ENCODE assay signal across 8 mouse cellular contexts in the genomic region with DNA sequence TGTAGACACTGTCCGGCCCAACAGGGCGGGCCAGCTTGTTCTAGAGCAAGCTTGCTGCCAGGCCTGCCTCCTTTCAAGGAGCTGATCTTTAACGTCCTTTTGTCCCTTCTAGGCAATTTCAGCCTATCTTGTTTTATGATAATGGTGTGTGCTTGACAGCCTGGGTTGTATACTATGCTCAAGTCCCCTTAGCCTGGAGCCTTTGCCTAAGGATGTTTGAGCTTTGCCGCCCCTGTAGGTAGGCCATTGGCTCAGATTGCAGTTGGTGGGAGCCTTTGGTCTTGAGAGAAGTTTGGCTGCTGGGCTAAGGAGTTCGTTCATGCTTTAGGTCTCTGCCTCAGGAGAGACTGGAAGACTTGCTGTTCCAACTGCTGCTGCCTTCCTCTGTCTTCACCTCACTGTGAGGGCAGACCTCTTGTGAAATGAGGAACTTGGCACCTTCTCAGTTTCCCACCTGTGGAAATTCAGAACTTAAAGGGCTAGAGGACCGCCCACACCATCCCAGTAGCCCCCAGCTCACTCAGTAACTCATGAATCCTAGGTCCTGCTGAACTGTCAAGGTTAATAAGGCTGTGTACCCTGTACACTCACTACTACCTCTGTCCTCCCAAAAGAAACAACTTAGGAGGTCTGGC. TPM values are rescaled to one million over a fixed set of nuclear protein-coding genes. Genes with fewer than 3 reads are reported as not detected.
DNase-seq lines count a peak whose midpoint lies in the region; ATAC-seq lines count a peak whose summit lies in the region.

No protein-coding gene starts in this region.

- no peak for ATAC-seq in heart, embryonic 13.5 days (ENCODE audit: extremely low read depth, insufficient number of reproducible peaks, low FRiP score, low TSS enrichment)
- no peak for ATAC-seq in embryonic facial prominence, embryonic 11.5 days (replicated peaks; ENCODE audit: insufficient number of reproducible peaks, low FRiP score, low TSS enrichment, low read depth)
- no peak for ATAC-seq in midbrain, embryonic 16.5 days
- no peak for ATAC-seq in frontal cortex, adult (ENCODE audit: low TSS enrichment)

- no peaks in the 10 kb centered on the region for H3K27me3 ChIP-seq in heart, embryonic 13.5 days (replicated peaks)
- no peaks in the 10 kb centered on the region for H3K27me3 ChIP-seq in embryonic facial prominence, embryonic 11.5 days (ENCODE audit: control insufficient read depth, insufficient read depth, low read length)
- no peaks in the 10 kb centered on the region for H3K27me3 ChIP-seq in limb, embryonic 10.5 days (ENCODE audit: low read depth, poor library complexity, severe bottlenecking)
- H3K27me3 ChIP-seq in midbrain, embryonic 16.5 days (ENCODE audit: control insufficient read depth, insufficient read depth, low read depth, low read length), result no peaks in the 10 kb centered on the region

- no peak for DNase-seq in heart, postnatal 36 days
- DNase-seq in embryonic facial prominence, embryonic 11.5 days (ENCODE audit: low spot score), result no peak
- no peak for DNase-seq in limb, embryonic 10.5 days (ENCODE audit: low spot score)
- no peak for DNase-seq in adrenal gland, adult 18-20 months (ENCODE audit: low spot score in 2 of 2)
- DNase-seq in ovary, postnatal 14 days (ENCODE audit: low spot score), result no peak

- no peaks in the 10 kb centered on the region for H3K9me3 ChIP-seq in heart, embryonic 13.5 days
- H3K9me3 ChIP-seq in embryonic facial prominence, embryonic 11.5 days (replicated peaks; ENCODE audit: control insufficient read depth, low read length), result no peaks in the 10 kb centered on the region
- H3K9me3 ChIP-seq in limb, embryonic 10.5 days (replicated peaks), result no peaks in the 10 kb centered on the region
- no peaks in the 10 kb centered on the region for H3K9me3 ChIP-seq in midbrain, embryonic 16.5 days (replicated peaks; ENCODE audit: control insufficient read depth, low read length, poor library complexity, severe bottlenecking)

- H3K9ac ChIP-seq in heart, embryonic 13.5 days, result peak overlapping the region; percentile 96
- peak overlapping the region; percentile 38 for H3K9ac ChIP-seq in embryonic facial prominence, embryonic 11.5 days (replicated peaks; ENCODE audit: low read length)
- peak overlapping the region; percentile 82 for H3K9ac ChIP-seq in midbrain, embryonic 16.5 days (ENCODE audit: low read depth, low read length)

- peak overlapping the region; percentile 78 for H3K27ac ChIP-seq in heart, embryonic 13.5 days (replicated peaks)
- H3K27ac ChIP-seq in embryonic facial prominence, embryonic 11.5 days (replicated peaks; ENCODE audit: low read depth, low read length), result no peak overlapping the region
- peak overlapping the region; percentile 86; the same call in 1 of the 2 replicates for H3K27ac ChIP-seq in limb, embryonic 10.5 days
- no peak overlapping the region for H3K27ac ChIP-seq in midbrain, embryonic 16.5 days (ENCODE audit: low read length)

- H3K4me2 ChIP-seq in heart, embryonic 13.5 days, result peak overlapping the region; percentile 92
- H3K4me2 ChIP-seq in embryonic facial prominence, embryonic 11.5 days (ENCODE audit: low read depth, low read length), result peak overlapping the region; percentile 93
- peak overlapping the region; percentile 98 for H3K4me2 ChIP-seq in midbrain, embryonic 16.5 days (ENCODE audit: low read length)

- peaks cover 37% of the 10 kb centered on the region for H3K36me3 ChIP-seq in heart, embryonic 13.5 days
- peaks cover 4% of the 10 kb centered on the region for H3K36me3 ChIP-seq in embryonic facial prominence, embryonic 11.5 days (replicated peaks; ENCODE audit: control insufficient read depth, insufficient read depth, low read depth, low read length)
- H3K36me3 ChIP-seq in limb, embryonic 10.5 days, result peaks cover 46% of the 10 kb centered on the region
- H3K36me3 ChIP-seq in midbrain, embryonic 16.5 days (ENCODE audit: control insufficient read depth, insufficient read depth, low read length), result peaks cover 20% of the 10 kb centered on the region

- 25% methylated on average over 6 of the region's 6 CpGs for WGBS in heart, embryonic 13.5 days
- WGBS in embryonic facial prominence, embryonic 11.5 days, result 40% methylated on average over 6 of the region's 6 CpGs
- 46% methylated on average over 6 of the region's 6 CpGs for WGBS in limb, embryonic 10.5 days
- 42% methylated on average over 6 of the region's 6 CpGs for WGBS in midbrain, embryonic 16.5 days

- peak overlapping the region; percentile 92 for H3K4me3 ChIP-seq in heart, embryonic 13.5 days
- peak overlapping the region; percentile 83 for H3K4me3 ChIP-seq in embryonic facial prominence, embryonic 11.5 days (ENCODE audit: low read depth, low read length)
- peak overlapping the region; percentile 73 for H3K4me3 ChIP-seq in limb, embryonic 10.5 days
- peak overlapping the region; percentile 77 for H3K4me3 ChIP-seq in midbrain, embryonic 16.5 days (ENCODE audit: low read depth, low read length)

- peaks cover 70% of the 10 kb centered on the region for H3K4me1 ChIP-seq in heart, embryonic 13.5 days
- H3K4me1 ChIP-seq in embryonic facial prominence, embryonic 11.5 days (ENCODE audit: control insufficient read depth, insufficient read depth, low read length), result peaks cover 5% of the 10 kb centered on the region
- peaks cover 43% of the 10 kb centered on the region for H3K4me1 ChIP-seq in limb, embryonic 10.5 days
- H3K4me1 ChIP-seq in midbrain, embryonic 16.5 days (ENCODE audit: control insufficient read depth, insufficient read depth, low read length), result peaks cover 30% of the 10 kb centered on the region

- intact Hi-C loops in heart, postnatal 36 days (cut with DNase I), result no loop called here

RNA-seq across cellular contexts. Expression of a gene that starts 2.0 kb away (rescaled TPM):
- 70.0 and 72.4 TPM in 2 replicates for polyA plus RNA-seq in heart, embryonic 13.5 days (2015; fragmentation: Nextera tagmentation; extraction: Ambion mirVana)
- 100 to 1,000 TPM; 105 to 151 TPM for total RNA-seq in heart, postnatal 36 days (2021)
- polyA plus RNA-seq in embryonic facial prominence, embryonic 11.5 days (2014; fragmentation: Nextera tagmentation; extraction: Ambion mirVana), result 50.9 and 58.1 TPM in 2 replicates
- polyA plus RNA-seq in limb, embryonic 10.5 days (2016; fragmentation: Nextera tagmentation; extraction: Ambion mirVana), result 72.5 and 74.9 TPM in 2 replicates
- polyA plus RNA-seq in midbrain, embryonic 16.5 days (2015; fragmentation: Nextera tagmentation; extraction: Ambion mirVana), result 99.6 and 103 TPM in 2 replicates
- total RNA-seq in adrenal gland, adult 18-20 months (2021), result 100 to 1,000 TPM; 112 to 157 TPM

RNA-seq across cellular contexts. Expression of a gene that starts 27.7 kb away (rescaled TPM):
- polyA plus RNA-seq in heart, embryonic 13.5 days (2015; fragmentation: Nextera tagmentation; extraction: Ambion mirVana), result 0.45 and 0.60 TPM in 2 replicates
- total RNA-seq in heart, postnatal 36 days (2021), result 10 to 100 TPM; 10.9 to 11.9 TPM
- polyA plus RNA-seq in embryonic facial prominence, embryonic 11.5 days (2014; fragmentation: Nextera tagmentation; extraction: Ambion mirVana), result 0.43 and 0.61 TPM in 2 replicates
- 0.15 and 0.38 TPM in 2 replicates for polyA plus RNA-seq in limb, embryonic 10.5 days (2016; fragmentation: Nextera tagmentation; extraction: Ambion mirVana)
- polyA plus RNA-seq in midbrain, embryonic 16.5 days (2015; fragmentation: Nextera tagmentation; extraction: Ambion mirVana), result 0.34 and 0.35 TPM in 2 replicates
- total RNA-seq in adrenal gland, adult 18-20 months (2021), result 10 to 100 TPM; 15.1 to 19.3 TPM

RNA-seq across cellular contexts. Expression of a gene that starts 37.1 kb away (rescaled TPM):
- polyA plus RNA-seq in heart, embryonic 13.5 days (2015; fragmentation: Nextera tagmentation; extraction: Ambion mirVana), result 6.5 and 7.1 TPM in 2 replicates
- total RNA-seq in heart, postnatal 36 days (2021), result 10 to 100 TPM; 24.5 to 25.9 TPM
- 6.5 and 7.7 TPM in 2 replicates for polyA plus RNA-seq in embryonic facial prominence, embryonic 11.5 days (2014; fragmentation: Nextera tagmentation; extraction: Ambion mirVana)
- 11.4 and 13.0 TPM in 2 replicates for polyA plus RNA-seq in limb, embryonic 10.5 days (2016; fragmentation: Nextera tagmentation; extraction: Ambion mirVana)
- polyA plus RNA-seq in midbrain, embryonic 16.5 days (2015; fragmentation: Nextera tagmentation; extraction: Ambion mirVana), result 12.9 and 15.5 TPM in 2 replicates
- total RNA-seq in adrenal gland, adult 18-20 months (2021), result 10 to 100 TPM; 26.4 to 37.1 TPM

RNA-seq across cellular contexts. Expression of a gene that starts 42.9 kb away (rescaled TPM):
- 20.7 and 21.2 TPM in 2 replicates for polyA plus RNA-seq in heart, embryonic 13.5 days (2015; fragmentation: Nextera tagmentation; extraction: Ambion mirVana)
- 10 to 100 TPM; 34.5 to 35.3 TPM for total RNA-seq in heart, postnatal 36 days (2021)
- 25.0 and 27.8 TPM in 2 replicates for polyA plus RNA-seq in embryonic facial prominence, embryonic 11.5 days (2014; fragmentation: Nextera tagmentation; extraction: Ambion mirVana)
- polyA plus RNA-seq in limb, embryonic 10.5 days (2016; fragmentation: Nextera tagmentation; extraction: Ambion mirVana), result 16.6 and 17.2 TPM in 2 replicates
- 149 and 165 TPM in 2 replicates for polyA plus RNA-seq in midbrain, embryonic 16.5 days (2015; fragmentation: Nextera tagmentation; extraction: Ambion mirVana)
- total RNA-seq in adrenal gland, adult 18-20 months (2021), result 100 to 1,000 TPM in 1 of 2 experiments, 10 to 100 TPM in 1; 97.0 to 115 TPM

RNA-seq across cellular contexts. Expression of a gene that starts 52.4 kb away (rescaled TPM):
- 0.34 TPM in 1 of 2 replicates, not detected in the other for polyA plus RNA-seq in heart, embryonic 13.5 days (2015; fragmentation: Nextera tagmentation; extraction: Ambion mirVana)
- total RNA-seq in heart, postnatal 36 days (2021), result not detected
- 1.9 and 2.4 TPM in 2 replicates for polyA plus RNA-seq in embryonic facial prominence, embryonic 11.5 days (2014; fragmentation: Nextera tagmentation; extraction: Ambion mirVana)
- polyA plus RNA-seq in limb, embryonic 10.5 days (2016; fragmentation: Nextera tagmentation; extraction: Ambion mirVana), result 0.97 and 2.1 TPM in 2 replicates
- not detected in 2 replicates for polyA plus RNA-seq in midbrain, embryonic 16.5 days (2015; fragmentation: Nextera tagmentation; extraction: Ambion mirVana)
- total RNA-seq in adrenal gland, adult 18-20 months (2021), result 10 to 100 TPM; 21.9 to 24.2 TPM

Comparison
In these comparisons a context has a peak if more than half of its experiments do, and no peak if none do; other contexts are left out.
1. H3K27ac ChIP-seq: peak in heart, embryonic 13.5 days (single experiment) and limb, embryonic 10.5 days (single experiment); none in embryonic facial prominence, embryonic 11.5 days (single experiment) and midbrain, embryonic 16.5 days (single experiment).
2. H3K9ac ChIP-seq: peak in every context shown above with its lines; median percentile 96 in heart, embryonic 13.5 days; 82 in midbrain, embryonic 16.5 days; 38 in embryonic facial prominence, embryonic 11.5 days.
3. Peak in every context shown above with its lines, with median percentiles within 50 percentile points of each other: H3K4me2 ChIP-seq and H3K4me3 ChIP-seq.